Mouse (Mus musculus): ENCODE measurements around the gene Sox13. TPM values are rescaled to one million over a fixed set of nuclear protein-coding genes. Genes with fewer than 3 reads are reported as not detected.

Gene Sox13
- total RNA-seq (2021): 10 to 100 TPM in 1 of 2 experiments, 1 to 10 TPM in 1; 9.2 to 10.3 TPM
- long read RNA-seq, partial matches to known transcripts: 1 of 2 reads
- long read RNA-seq, other reads (novel, unspliced or antisense): 1 of 2 reads

GRCm38 (mm10) chr1:133423543-133424480 lies at the start of gene Sox13:
Sox13 (minus strand) TSS chr1:133424377.
- peak; percentile 42 to 56 for DNase-seq (ENCODE audit: low spot score in 2 of 2)

DNA sequence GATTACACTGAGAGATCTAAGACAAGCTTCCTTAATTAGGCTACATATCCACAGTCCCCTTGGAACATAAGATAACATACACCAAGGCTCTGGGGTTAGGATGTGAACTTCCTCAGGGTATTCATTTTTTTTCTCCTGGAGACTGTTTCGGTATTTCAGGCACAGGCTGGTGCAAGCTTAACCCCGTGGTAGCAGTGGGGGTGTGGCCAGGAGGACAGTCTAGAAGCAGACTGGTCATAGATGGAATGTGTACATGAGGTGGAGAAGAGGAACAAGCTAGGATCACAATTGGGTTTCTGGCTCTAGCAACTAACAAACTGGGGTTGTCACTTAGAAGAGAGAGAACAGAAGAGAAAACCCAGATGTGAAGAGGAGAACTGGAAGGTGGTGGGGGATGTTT lies 47.4 kb upstream of the Sox13 start:
- DNase-seq (ENCODE audit: low spot score in 2 of 2): no peak

GRCm38 (mm10) chr1:133471086-133471485 lies 46.9 kb upstream of the Sox13 start:
- no peak for DNase-seq (ENCODE audit: low spot score in 2 of 2)

DNA sequence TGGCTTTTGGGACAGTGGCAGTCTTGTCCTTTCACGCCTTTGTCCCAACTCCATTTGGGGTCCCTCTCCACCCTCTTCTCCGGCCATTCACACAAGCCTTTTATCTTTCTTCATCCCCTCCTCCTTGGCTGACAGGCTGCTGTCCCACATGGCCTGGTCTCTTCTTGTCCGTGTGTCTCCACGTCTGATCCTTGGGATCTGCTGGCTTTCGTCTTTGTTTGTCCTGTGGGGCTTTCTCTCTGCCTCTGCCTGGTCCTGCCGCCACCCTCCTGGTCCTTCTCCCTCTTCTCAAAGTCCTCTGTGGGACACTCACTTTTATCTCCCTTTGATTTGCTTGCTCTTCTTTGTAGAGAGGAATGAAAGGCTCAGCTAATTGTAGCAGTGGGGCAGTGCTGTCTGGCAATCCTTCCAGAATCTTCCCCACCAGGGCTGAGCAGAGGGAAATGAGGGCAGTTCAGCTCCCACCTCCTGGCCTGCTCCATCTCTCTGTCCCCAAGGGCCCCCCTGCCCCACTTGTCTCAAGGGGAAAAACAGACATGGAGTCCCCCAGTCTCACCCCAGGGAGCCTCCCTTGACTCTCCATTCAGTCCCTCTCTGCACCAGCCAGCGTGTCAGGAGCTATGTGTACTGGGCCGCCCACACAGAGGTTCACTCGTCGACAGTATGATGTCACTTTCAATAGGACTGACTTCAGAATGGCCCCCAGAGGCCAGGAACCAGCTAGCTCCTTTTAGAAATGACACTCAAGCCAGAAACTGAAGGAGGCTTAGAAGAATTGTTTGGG lies 46.3 kb upstream of the Sox13 start:
- DNase-seq (ENCODE audit: low spot score in 2 of 2): no peak

DNA sequence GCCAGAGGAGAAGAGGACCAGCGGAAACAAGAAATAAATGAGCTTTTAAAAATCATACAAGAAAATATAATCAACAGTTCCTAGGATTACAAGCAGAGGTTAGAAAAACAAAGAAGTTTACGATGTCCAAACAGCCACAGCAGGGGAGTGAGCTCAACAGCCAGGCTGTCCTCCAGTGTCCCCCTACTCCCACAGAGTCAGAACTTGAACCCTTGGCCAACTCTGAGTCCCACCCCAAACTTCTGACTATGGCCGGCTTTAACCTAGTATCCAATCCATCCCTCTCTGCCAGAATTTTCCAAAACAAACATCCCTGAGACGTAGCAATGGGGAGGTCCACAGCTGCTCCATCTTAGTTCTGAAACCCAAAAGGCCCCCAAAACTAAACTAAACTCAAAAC lies 45.0 kb upstream of the Sox13 start:
- DNase-seq (ENCODE audit: low spot score in 2 of 2): no peak

DNA sequence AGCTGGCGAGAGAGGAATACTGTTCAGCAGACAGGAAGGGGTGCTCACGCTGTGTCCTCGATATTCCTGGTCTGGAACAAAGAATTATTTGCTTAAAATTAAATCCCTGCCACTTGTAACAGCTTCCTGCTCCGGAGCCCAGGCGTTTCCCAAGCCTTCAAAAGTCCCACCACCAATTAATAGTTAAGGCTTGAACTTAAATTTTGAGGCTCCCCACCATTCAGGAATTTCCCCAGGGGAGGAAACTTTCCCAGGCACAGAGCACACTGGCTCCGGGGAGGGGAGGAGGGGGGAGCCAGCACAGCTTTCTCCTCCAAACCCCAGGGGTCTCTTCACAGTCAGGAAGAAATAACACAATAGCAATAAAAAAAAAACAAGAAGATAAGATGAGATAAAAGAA lies 44.6 kb upstream of the Sox13 start:
- DNase-seq (ENCODE audit: low spot score in 2 of 2): no peak

GRCm38 (mm10) chr1:133467905-133468304 lies 43.7 kb upstream of the Sox13 start:
- DNase-seq (ENCODE audit: low spot score in 2 of 2): no peak

DNA sequence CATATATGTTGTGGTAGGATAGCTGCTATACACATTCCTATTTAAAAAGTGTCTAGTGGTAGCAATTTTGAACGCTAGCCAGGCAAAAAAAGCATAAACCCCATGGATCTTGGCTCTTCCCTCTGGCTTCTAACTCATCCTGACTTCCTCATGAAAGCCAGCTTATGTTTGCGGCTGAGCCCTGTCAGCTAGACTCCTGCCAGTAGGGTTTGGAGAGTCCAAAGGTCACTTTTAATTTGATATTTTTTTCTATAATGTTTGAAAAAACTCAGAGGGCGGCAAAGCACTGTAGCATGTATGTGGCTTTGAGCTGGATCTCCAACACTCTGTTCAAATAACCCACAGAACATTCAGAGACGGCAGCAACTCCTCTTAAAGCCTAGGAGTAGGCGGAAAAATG lies 39.0 kb upstream of the Sox13 start:
- DNase-seq (ENCODE audit: low spot score in 2 of 2): no peak

DNA sequence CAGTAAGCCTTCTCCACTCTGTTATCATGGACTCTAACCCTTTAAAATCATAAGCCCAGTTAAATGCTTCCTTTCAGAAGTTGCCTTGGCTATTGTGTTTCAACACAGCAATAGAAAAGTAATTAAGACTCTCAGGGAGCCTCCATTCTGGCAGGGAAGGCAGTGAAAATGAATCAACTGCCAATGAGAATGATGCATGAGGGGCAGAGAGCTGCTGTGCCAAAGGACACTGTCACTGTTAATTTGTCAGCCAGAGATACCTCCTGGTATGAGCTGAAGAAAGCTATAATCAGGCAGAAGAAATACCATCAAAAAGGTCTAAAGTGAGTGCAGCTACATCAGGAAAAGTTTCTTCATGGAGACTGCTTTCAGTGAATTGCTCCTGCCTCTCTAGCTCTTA lies 36.8 kb upstream of the Sox13 start:
- DNase-seq (ENCODE audit: low spot score in 2 of 2): no peak

DNA sequence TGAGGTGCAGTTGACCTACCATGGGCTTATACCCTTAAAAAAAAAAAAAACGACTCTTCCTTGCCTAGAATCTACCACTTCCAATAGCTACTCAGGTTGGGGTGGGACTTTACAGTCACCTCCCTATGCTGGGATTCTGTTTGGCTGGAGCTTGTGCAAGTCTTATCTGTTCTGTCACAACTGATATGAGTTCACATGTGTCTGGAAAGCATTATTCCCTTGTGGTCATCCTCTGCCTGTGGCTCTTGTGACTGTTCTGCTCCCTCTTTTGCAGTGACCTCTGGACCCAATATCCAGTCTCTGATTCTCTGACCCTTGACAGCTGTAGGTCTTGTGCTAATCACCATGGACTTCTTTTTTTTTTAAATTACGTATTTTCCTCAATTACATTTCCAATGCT lies 31.9 kb upstream of the Sox13 start:
- DNase-seq (ENCODE audit: low spot score in 2 of 2): no peak

GRCm38 (mm10) chr1:133452564-133453165 lies 28.5 kb upstream of the Sox13 start:
- no peak for DNase-seq (ENCODE audit: low spot score in 2 of 2)

- DNase-seq (ENCODE audit: low spot score in 2 of 2): no peak
Observed at GRCm38 (mm10) chr1:133451869-133452563, 27.8 kb upstream of the Sox13 start.

DNA sequence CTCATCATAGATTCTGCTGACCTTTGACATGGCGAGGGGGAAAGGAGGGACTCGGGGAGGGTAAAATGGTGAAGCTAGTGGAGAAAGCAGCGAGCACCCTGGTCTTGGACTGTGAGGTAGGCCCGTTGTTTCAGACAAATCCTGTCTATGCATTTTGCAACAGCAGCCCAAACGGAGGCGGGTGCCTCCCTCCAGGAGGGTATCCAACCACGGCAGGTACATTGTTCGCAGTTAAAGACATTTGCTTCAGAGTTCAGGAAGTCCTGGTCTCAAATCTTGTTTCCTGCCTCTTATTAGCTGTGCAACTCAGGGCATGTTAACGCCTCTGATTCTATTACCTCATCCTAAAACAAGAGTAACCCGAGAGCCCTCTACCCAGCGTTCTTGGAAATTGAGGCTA lies 26.8 kb upstream of the Sox13 start:
- DNase-seq (ENCODE audit: low spot score in 2 of 2): no peak

GRCm38 (mm10) chr1:133448351-133448931 lies 24.3 kb upstream of the Sox13 start:
- DNase-seq (ENCODE audit: low spot score in 2 of 2): no peak

DNA sequence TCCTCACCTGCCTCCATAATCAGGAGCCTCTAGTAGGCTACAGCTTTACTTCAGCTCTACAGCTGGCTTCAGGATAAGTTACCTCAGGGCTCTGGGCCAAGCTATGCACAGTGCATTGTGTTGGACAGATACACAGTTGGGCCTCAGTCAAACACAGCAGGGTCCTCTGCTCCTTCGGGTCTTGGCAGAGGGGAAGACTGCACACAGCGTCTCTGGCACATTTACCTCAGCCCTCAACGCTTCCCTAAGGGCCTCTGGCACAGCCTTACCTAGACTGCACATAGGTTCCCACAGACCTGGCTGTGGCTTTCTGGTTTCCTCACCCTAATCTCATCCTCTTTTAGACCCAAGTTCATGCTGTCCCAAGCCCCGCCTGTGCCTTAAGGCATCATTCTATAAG lies 22.1 kb upstream of the Sox13 start:
- no peak for DNase-seq (ENCODE audit: low spot score in 2 of 2)

- no peak for DNase-seq (ENCODE audit: low spot score in 2 of 2)
Observed at GRCm38 (mm10) chr1:133444315-133444714, 20.1 kb upstream of the Sox13 start.

DNA sequence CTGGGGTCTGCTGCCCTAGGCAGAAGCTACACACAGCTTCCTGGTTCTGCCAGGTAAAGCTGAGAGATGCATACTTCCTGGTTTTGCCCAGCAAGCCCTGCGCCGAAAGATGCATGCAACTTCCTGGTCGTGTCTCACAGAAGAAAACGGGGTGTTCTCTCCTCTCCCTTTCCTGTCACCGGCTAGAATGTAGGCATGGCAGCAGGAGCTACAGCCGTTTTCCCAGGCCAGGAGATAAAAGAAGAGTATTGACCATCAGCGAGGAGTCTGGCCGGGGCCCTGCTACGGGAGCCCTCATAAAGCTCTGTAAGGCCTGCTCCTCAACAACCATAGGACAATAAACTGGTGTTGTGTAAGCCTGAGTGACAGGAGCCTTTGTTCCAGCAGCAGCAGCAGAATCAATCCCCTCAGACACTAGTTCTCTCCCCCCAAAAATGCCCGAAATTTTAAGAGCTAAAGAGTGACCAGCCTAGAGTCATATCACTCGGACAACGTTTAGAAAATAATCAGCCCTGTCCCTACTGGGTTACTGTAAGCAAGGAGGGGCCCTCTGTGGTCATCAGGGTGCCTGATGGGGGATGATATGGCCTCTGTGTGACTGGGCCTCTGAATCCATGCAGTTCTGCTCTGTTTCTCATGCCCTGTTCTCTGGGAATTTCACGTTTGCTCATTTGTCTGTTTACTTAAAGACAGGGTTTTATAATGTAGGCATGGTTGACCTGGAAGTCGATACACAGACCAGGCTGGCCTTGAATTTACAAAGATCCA lies 13.9 kb upstream of the Sox13 start:
- DNase-seq (ENCODE audit: low spot score in 2 of 2): no peak

DNA sequence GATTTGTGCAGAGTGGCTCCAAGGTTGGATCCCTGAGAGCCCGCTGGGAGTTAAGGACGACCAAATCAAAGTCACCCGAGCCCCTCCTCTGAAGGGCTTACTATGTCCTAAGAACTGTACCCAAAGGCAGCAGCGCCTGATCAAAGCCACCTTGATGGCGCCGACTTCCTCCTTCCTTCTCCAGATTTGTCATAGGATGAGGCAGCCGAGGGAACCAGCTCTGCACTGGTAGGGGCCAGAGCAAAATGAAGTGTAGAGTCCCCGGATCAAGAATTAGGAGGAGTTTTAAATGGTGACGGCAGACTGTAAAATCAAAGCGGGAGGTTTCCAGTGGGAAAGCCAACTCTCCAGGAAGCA lies 10.6 kb upstream of the Sox13 start:
- no peak for DNase-seq (ENCODE audit: low spot score in 2 of 2)

GRCm38 (mm10) chr1:133434018-133434755 lies 10.0 kb upstream of the Sox13 start:
- DNase-seq (ENCODE audit: low spot score in 2 of 2): peak; percentile 57 to 66
